Mouse (Mus musculus) neutrophil, adult 59 days (primary cell): Measurements from ENCODE around the gene 4933417A18Rik. TPM values are rescaled to one million over a fixed set of nuclear protein-coding genes. Genes with fewer than 3 reads are reported as not detected.

Experiments
- total RNA-seq, 2 experiments: library from RNA; stranded (reverse); gene quantifications; 1 replicate in 1 of 2; 2 replicates in 1 of 2; pipeline ENCODE4 v1.2.4; 2023

4933417A18Rik gene
- total RNA-seq, result not detected

GRCm38 (mm10) chr13:34924210-34924609 is at the start of gene 4933417A18Rik, which contains the start of gene Fam217a:
Gene 4933417A18Rik (plus strand): TSS chr13:34924409.
Gene Fam217a (minus strand): TSS chr13:34924310.

GRCm38 (mm10) chr13:34875166-34875710 is 49.0 kb upstream of the 4933417A18Rik start, which contains the start of gene Prpf4b:
Gene Prpf4b (plus strand): TSS chr13:34875302.

GRCm38 (mm10) chr13:34963511-34964397 is 39.5 kb downstream of the 4933417A18Rik start, which contains the start of gene Eci3:
Gene Eci3 (minus strand): TSS chr13:34963810.

Other genes with a start within 250 kb of the 4933417A18Rik start
- gene Fam50b, start 189.6 kb upstream of the 4933417A18Rik start, total RNA-seq, result not detected
- gene Prpf4b, start 49.1 kb upstream of the 4933417A18Rik start, total RNA-seq, result 10 to 100 TPM; 55.0 to 57.2 TPM
- gene Fam217a, start 99 bp upstream of the 4933417A18Rik start, total RNA-seq, result under 1 TPM in 1 of 2 experiments, not detected in 1; 0.20 TPM
- not detected for gene Eci3, start 39.4 kb downstream of the 4933417A18Rik start, total RNA-seq
- 10 to 100 TPM; 20.6 to 26.2 TPM for gene Eci2, start 102.7 kb downstream of the 4933417A18Rik start, total RNA-seq